Mouse (Mus musculus): ENCODE measurements at regions not wholly inside any gene's neighbourhood (a gene's known extent, or its start where the extent isn't known, plus 50 kb on each side); places are given as distances from the start of the nearest gene placed in this dataset.

DNA sequence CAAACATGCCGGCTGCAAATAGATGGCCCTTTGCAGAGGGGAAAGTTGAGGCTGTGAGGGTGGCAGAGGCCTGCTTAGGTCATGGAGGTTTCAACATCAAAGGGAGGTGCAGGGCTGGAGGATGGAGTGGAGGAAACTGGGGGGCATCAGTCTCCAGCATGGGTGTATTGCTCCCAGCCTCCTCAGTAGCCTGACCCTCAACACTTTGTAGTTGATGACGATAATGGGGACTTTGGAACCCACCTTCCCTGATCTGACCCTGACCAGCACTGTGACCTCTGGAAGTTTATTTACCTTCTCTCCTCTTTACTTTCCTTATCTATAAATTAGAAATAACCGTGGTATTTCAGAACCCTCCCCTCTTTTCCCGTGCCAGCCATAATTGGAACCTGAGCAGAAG lies 56.2 kb downstream of the Gm26897 start:
- intact Hi-C loops (cut with DNase I): no loop called here
- no peak for DNase-seq

DNA sequence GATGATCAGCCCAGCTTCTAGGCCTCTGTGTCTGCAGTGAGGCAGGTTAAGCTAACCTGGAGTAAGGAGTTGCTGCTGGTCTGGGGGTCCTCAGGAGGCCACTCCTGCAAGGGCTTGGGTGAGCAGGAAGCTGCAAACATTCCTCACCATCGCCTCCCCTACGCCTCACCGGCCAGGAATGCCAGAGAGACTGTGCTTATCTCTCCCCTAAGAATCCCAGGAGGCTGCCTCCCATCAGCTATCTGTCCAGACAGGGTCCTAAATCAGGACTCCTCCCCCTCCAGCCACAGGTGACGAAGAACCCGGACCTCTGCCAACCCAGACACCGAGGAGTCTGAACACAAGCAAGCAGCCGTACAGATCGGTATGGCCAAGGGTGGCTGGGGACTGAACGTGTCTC lies 56.8 kb downstream of the Gm26897 start:
- DNase-seq: no peak
- intact Hi-C loops (cut with DNase I): no loop called here

DNA sequence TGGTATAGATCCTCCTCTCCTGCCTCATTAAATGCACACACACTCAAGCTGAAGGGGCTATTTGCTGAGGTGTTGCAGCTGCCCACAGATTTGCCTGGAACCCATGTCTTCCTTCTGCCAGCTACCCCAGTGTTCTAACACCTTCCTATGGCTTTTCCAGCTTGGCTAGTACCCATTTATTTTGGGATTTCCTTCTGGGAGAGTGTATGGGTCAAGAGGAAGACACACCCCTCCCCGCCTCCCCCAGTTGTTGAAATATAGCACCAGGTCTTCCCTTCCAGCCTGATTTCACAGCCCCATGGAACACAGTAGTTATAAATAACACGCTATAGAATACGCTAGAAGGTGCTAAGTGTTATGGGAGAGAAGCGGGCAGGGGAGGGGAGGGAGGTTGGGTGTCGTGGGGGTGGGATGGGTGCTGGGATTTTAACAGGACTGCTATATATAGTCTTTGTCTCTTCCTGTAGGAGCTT lies 57.4 kb downstream of the Gm26897 start:
- DNase-seq: no peak
- intact Hi-C loops (cut with DNase I): no loop called here

DNA sequence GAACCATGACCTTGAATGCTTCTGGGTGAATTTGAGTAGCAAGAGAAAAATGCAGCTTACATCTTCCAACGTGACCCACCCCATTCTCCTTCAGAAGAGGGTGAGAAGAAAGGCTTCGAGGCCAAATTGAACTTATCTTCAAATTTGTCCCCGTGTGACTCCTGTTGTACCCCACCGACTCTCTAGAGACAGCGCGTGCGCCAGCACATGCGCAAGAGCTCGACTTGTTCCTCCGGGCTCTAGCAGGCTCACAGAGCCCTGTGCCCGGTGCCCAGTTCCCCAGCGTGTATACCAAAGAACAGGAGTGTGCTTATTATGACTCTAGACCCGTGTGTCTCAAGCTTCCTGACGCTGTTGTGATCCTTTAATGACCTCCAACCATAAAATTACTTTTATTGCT lies 59.0 kb downstream of the Gm26897 start:
- DNase-seq: no peak

DNA sequence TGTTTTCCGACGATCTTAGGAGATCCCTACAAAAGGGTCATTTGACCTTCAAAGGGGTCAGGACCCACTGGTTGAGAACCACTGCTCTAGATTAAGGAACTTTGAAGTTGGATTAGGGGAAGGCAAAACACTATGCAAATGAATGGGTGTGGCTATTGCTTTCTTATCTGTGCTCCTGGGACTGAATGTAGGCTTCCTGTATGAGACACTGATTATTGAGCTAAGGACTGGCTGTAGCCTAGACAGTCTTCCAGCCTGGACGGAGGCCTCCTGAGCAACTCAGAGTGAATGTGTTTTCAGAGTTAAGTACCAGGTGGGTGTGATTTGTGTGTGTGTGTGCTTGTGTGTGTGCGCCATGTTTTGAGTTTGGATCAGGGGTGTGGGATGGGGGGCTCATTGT lies 59.5 kb downstream of the Gm26897 start:
- intact Hi-C loops (cut with DNase I): no loop called here
- DNase-seq: peak in 1 of 2 experiments; percentile 15

More for the DNA sequence above, 59.0 kb downstream of the Gm26897 start:
- intact Hi-C loops (cut with DNase I): no loop called here

DNA sequence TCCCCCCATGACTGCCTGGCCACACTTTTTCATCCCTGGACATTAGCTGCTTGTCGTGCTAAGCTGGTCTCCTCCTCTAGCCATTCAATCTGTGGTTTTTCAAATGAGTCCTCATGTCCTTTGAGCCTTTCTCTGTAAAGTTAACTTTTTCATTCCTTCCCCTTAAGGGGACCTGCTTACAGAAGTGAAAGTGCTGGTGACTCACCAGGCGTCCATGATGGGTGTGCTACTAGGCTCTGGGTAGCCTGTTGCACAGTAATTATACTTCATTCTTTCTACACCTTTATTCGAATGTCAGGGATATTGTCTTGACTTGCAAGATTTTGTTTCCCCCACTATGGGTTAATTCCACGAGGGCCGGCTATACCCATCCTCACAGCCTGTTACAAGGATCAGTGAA lies 63.2 kb downstream of the Gm26897 start:
- intact Hi-C loops (cut with DNase I): no loop called here

DNA sequence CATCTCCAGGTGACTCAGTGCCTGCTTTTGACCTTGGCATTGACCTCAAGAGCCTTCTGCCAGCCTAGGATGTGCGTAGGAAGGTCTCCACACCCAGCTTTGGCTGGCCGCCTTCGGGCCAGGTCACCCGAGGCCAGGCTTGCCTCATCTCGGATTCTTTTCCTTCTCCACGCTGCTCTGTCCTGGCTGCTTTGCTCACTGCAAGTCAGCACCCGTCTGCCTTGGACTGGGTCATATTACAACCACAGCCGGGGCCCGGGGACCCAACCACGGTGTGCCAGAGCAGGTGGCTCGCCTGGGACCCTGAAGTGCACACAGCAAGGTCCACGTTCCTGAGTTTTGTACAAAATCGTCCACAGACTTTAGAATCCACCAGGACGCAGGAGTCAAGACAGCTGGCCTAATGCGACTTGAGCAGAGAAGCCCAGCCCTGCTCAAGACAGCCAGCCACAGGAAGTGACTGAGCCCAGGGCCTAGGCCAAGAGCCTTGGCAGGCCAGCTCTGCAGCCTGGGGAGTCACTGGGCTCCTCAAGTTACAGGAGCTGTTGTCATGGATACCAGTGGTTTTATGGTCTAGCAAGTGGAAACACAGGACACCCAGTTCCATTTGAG lies 66.1 kb downstream of the Gm26897 start:
- intact Hi-C loops (cut with DNase I): loop anchor here (5.0 kb wide), 1 partner anchor 92 kb away; no protein-coding TSS in a partner anchor
- DNase-seq: peak; percentile 85 to 87

More for the DNA sequence above, 63.2 kb downstream of the Gm26897 start:
- no peak for DNase-seq

DNA sequence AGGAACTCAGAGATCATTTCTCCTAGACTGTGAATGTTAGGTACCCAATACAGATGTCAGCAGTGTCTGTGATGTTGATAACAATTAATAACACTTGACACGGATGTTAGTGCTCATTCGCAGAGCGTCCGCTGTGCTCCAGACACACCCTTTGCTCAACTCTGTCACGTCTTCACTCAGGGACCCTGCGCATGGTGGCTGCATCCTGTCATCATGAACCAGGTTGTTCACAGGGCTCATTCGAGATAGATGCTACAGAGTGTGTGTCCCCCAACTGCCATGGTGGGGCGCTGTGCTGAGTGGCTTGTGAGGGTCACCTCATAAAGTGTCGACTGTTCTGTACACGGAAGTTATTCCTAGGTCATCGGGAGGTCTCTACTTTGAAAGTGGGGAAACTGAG lies 66.8 kb downstream of the Gm26897 start:
- intact Hi-C loops (cut with DNase I): loop anchor here (5.0 kb wide), 1 partner anchor 92 kb away; no protein-coding TSS in a partner anchor
- DNase-seq: no peak

DNA sequence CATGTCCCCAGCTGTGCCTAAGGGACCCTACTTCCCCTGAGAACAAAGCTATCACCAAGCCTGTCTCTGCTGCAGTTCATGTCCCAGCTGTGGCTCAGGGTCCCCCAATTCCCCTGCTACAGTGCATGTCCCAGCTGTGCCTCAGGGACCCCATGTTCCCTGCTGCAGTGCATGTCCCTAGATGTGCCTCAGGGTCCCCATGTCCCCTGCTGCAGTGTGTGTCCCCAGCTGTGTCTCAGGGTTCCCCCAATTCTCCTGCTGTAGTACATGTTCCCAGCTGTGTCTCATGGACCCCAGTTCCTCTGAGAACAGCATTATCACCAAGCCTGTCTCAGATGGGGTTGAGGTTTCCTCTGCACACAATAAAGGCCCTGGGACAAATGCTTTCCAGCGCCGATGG lies 67.3 kb downstream of the Gm26897 start:
- no peak for DNase-seq
- intact Hi-C loops (cut with DNase I): loop anchor here (5.0 kb wide), 1 partner anchor 91 kb away; no protein-coding TSS in a partner anchor

DNA sequence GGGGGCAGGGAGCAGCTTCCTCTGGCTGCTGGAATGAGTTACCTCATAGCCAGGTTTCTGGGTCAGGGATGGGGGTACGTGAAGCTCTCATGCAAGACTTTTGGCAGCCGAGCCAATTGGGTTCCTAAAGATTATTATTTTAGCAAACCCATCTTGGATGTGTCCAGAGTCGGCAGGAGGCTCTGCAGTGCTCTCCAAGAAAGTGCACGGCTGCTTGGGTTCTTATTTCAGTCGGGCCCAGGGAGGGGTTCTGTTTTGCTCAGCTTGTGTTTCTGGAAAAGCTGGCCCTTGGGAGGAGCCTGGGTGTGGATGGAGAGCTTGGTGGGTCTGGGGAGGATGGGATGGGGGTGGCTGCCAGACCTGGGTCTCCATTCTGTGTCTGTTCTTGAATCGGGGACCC lies 70.8 kb downstream of the Gm26897 start:
- intact Hi-C loops (cut with DNase I): loop anchor here (5.0 kb wide), 1 partner anchor 88 kb away; no protein-coding TSS in a partner anchor
- DNase-seq: no peak

DNA sequence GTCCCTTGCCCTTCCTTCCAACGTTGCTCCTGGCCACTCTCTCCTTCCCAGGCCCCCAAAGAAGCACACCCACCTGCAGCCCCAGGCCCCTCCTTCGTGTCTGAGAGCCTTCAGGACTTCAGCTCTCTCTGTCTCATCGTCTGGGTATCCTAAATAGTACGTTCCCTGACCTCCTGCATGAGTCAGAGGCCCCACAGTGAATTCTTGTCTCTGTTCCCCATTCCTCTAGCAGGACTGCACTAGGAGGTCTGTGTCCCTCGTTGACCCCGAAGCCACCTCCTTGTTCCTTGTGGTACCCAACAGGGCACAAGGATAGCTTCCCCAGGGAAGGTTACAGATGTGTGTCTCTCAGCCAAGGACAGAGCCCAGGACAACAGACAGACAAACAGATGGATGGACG lies 71.4 kb downstream of the Gm26897 start:
- no peak for DNase-seq
- intact Hi-C loops (cut with DNase I): no loop called here

DNA sequence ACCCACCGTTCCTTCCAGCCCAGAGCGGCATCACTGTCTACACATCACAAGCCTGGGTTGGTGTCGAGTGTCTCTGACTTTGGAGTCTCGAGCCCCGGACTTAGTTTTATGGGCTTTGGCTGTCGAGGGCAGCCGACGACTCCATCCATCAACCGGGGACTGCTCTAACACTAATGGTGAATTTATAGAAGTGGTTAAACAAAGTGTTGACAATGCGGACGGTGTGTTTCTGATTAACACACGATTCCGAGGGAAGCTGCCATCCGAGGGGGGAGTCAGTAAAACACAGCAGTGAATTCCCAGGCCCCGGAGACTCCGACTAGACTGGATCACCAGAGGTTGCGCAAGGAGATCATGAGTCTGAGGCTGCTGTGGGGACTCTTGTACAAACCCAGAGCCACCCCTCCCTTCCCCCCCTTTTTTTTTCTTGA lies 72.1 kb downstream of the Gm26897 start:
- DNase-seq: no peak
- intact Hi-C loops (cut with DNase I): no loop called here

DNA sequence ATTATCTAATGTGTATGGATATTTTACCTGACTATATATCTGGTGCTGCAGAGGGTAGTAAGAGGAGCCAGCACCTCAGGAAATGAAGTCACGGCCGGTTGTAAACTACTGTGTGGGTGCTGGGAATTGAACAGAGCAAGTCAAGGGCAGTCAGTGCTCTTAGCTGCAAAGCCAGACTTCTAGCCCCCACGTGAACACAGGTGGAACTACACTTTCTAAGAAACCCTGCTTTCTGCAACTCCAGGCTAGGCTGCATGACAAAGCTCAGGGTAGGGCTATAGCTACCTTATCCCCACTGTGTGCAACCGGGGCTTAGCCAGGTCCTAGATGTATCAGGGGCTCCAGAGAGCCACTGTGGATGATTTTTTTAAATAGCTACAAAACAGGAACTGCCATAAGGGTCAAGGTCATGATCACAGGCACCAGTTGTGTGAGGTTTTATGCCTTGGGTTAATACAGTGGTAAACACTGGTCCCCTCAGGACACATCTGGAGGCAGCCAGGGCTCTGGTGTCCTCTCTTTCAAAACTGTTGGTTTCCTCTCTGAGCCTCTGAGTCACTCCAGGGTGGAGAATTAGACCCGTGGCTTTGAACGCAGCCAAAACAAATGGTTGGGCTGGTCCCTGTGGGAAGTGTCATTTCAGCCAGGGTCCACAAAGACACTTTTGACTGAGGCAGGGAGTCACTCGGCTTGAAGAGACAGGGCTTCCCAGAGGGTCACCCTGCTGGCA lies 76.5 kb downstream of the Gm26897 start:
- DNase-seq: peak; percentile 73 to 80
- intact Hi-C loops (cut with DNase I): loop anchor here (5.0 kb wide), 1 partner anchor 398 kb away; no protein-coding TSS in a partner anchor

DNA sequence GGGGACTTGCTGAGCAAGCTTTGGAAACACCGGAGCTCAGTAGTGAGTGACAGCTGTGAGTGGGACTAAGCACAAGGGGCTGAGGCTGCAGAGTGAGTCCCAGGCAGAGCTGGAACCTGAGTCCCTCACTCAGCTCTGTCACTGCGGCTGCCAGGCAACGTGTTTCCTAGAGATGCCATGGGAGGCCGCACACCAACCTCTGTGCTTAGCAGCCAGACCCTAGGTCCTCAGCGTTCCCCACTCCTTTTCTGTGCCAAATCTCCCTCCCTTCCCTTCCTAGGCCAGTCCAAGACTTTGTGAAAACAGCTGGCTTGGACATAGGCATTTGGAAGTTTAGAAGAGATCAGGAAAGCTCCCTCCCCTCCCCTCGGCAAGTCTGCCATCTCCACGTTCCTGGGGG lies 78.9 kb downstream of the Gm26897 start:
- intact Hi-C loops (cut with DNase I): loop anchor here (5.0 kb wide), 1 partner anchor 400 kb away; no protein-coding TSS in a partner anchor
- peak in 1 of 2 experiments; percentile 55 for DNase-seq

DNA sequence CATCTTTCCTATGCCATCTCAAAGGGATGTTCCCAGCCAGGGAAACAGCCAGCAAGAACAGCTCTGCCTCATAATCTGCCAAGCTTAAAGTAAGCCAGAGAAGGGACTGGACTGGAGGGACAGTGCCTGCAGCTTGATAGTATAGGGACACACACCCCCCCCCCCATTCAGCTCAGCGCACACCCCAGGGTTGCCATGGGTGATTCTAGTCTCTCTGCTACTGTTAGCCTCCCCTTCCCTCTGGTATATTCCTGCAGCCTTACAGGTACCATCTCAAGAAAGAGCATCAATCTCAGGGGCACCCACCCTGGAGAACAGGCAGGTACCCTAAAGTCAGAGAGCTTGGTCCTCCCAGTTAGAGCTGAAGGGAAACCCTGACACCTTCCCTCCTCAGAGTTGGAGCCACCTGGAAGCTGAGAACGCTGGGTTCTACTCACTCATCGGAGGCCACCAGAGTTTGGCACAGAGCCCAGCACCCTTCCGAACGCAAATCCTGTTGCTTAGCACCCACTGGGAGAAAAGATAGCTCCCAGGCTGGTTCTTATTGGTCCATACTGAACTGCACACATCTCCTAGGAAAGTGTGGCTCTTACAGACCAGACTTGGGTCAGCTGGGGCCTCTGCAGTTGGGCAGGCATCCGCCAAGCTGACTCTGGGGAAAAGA lies 79.5 kb downstream of the Gm26897 start:
- no peak for DNase-seq
- intact Hi-C loops (cut with DNase I): loop anchor here (5.0 kb wide), 1 partner anchor 401 kb away; no protein-coding TSS in a partner anchor

DNA sequence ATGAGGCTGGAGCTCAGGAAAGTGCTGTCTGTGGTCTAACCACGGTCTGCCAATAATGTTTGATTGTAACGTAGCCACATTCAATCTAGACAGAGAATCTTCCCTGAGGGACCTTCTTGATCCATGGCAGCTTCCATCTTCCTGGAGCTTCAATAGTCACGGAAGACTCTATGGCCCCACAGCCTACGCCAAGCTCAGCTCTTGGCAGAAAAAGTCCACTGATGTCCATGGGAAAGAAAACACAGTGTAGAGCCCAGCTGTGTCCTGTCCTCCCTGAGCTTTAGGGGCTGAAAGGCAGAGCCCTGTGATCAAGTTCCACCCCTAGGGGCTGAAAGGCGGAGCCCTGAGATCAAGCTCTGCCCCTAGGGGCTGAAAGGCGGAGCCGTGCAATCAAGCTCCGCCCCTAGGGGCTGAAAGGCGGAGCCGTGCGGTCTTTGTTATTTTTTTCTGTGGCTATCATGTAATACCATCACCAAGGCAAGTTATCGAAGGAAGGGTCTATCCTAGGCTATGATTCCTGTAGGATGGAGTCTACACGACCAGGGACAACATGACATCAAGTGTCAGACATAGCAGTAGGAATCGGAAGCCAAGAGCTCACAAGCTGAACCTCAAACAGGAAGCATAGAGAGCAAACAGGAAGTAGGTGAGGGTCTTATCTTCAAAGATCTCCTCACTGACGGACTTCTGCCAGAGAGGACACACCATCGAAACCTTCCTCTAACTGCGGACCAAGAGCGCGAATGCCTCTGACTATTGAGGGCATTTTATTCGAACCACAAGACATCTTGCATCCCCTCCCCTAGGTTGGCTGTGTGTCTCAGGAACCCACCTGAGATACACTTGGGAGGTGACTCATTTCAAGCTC lies 81.4 kb downstream of the Gm26897 start:
- intact Hi-C loops (cut with DNase I): loop anchor here (5.0 kb wide), 1 partner anchor 403 kb away; no protein-coding TSS in a partner anchor
- DNase-seq: no peak

DNA sequence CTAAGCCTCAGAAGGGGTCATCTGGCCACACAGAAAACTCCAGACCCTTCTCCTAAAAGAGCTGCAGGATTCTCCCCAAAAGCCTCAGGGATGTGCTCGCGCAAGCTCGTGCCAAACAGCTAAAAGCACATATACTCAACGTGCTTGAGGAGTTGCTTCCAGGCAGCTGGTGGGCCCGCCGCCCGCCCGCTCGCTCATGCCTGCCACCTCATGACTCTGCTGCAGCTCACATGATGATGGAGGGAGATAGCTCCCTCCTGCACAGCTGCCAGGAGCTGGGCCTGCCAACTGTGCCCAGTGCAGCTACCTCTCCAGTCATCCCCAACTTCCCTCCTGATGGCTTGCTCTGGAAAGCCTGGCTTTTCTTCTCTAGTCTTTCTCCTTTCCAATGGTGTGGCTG lies 87.2 kb downstream of the Gm26897 start:
- intact Hi-C loops (cut with DNase I): no loop called here
- no peak for DNase-seq

DNA sequence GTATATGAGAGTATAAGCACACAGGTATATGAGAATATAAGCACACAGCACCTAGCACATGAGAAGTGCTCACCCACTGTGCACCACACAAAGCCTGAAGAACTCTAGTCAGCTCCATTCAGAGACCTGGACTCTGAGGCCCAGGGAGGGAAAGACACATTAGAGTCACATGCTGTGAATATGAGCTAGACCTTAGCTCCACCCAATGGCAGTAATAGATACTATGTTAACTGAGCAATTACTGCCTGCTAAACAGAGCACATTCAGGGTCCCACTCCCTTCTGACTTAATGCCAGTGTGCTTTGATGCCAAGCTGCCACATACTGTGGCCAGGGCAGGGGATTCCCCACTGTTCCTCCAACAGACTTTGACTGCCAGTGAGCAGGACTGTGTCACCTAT lies 89.2 kb downstream of the Gm26897 start:
- intact Hi-C loops (cut with DNase I): no loop called here
- DNase-seq: no peak

DNA sequence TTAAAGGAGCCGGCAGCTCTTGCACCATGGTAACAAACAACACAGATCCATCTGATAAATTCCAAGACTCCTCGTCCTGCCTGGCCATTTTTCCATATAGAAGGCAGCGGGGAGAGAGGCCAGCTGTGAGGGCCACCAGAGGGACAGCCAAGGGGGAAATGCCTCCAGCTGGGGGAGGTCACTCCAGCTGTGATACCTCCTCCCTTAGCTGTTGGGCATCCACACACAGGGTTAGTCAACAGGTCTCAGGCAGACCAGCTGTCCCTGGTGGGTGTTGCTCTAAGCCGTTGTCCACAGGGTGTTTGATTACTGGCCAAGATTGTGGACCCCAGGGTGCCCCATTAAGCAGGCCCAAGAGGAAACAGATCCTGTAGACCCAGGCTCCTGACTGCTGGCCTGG lies 89.7 kb downstream of the Gm26897 start:
- DNase-seq: peak in 1 of 2 experiments; percentile 41
- intact Hi-C loops (cut with DNase I): no loop called here

DNA sequence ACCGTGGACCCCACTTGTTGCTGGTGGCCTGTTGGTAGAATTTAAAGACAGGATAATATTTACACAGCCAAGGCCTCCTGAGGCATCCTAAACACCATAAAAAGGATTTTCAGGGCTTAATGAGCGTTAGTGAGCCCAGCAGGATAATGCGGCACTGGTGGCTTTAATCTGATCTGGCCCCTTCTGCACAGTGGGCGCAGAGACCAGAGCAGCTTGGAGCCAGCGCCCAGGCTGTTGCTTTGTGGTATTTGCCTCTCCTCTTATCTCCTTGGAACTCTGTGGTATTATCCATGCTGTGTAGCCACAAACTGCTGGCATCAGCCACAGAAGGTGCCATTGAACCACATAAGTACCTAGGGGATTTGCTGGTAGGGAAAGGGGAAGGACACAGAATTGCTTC lies 90.1 kb downstream of the Gm26897 start:
- no peak for DNase-seq
- intact Hi-C loops (cut with DNase I): no loop called here

Measured in heart, postnatal 10 days (tissue).